Mouse (Mus musculus) G1E (cell line): ENCODE data around the gene Adamts2. TPM values are rescaled to one million over a fixed set of nuclear protein-coding genes. Genes with fewer than 3 reads are reported as not detected.

ENCODE experiments used
- ATAC-seq: 2 replicates; pipeline ENCODE4 v1.8.0; 2016; ENCODE audit warnings: mild to moderate bottlenecking; ENCODE audit not compliant: insufficient number of reproducible peaks, poor library complexity, low FRiP score, severe bottlenecking; ENCODE audit errors: extremely low read depth
- DNase-seq: peaks from one replicate; pipeline ENCODE4 v3.0.0; 2012; ENCODE audit warnings: low spot score
- H3K27me3 ChIP-seq: 2 replicates; pipeline ENCODE4 v1.6.1; 2012; ENCODE audit warnings: mild to moderate bottlenecking, low read length, inconsistent platforms; ENCODE audit not compliant: insufficient read depth
- H3K36me3 ChIP-seq: replicated peaks from 2 replicates; pipeline ENCODE3; 2012; ENCODE audit warnings: mild to moderate bottlenecking, inconsistent platforms
- H3K4me1 ChIP-seq: 2 replicates; pipeline ENCODE4 v1.6.1; 2012; ENCODE audit warnings: low read depth, low read length, inconsistent platforms, mixed read lengths; ENCODE audit not compliant: insufficient read depth
- H3K4me3 ChIP-seq: 2 replicates; pipeline ENCODE4 v1.5.1; 2012; ENCODE audit warnings: low read depth, mild to moderate bottlenecking, inconsistent platforms, low read length, moderate library complexity, mixed read lengths
- H3K9me3 ChIP-seq: replicated peaks from 2 replicates; pipeline ENCODE4 v1.6.1; 2012; ENCODE audit warnings: inconsistent platforms
- CTCF ChIP-seq: IDR thresholded peaks from 2 replicates; pipeline ENCODE4 v1.5.1; 2012; ENCODE audit warnings: low read depth, low read length, inconsistent platforms, mixed read lengths
- GATA1 ChIP-seq: IDR thresholded peaks from 2 replicates; pipeline ENCODE4 v1.6.1; 2012; ENCODE audit warnings: borderline replicate concordance, low read length, inconsistent platforms, mixed read lengths
- GATA2 ChIP-seq: IDR thresholded peaks from 2 replicates; pipeline ENCODE4 v1.6.1; 2012; ENCODE audit warnings: low read depth, low read length, inconsistent platforms, borderline replicate concordance
- POLR2AphosphoS5 ChIP-seq: IDR thresholded peaks from 2 replicates; pipeline ENCODE4 v1.6.1; 2012; ENCODE audit warnings: low read depth, low read length, inconsistent platforms; ENCODE audit not compliant: insufficient replicate concordance
- TAL1 ChIP-seq: conservative IDR thresholded peaks from 2 replicates; pipeline ENCODE4 v1.6.1; 2012; ENCODE audit warnings: low read depth, low read length, inconsistent platforms, mixed read lengths
- polyA plus RNA-seq: library from polyadenylated mRNA; stranded (reverse); fragments of >175 nt; gene quantifications from 2 replicates; pipeline ENCODE4 v1.2.3, GENCODE M21; 2012
- total RNA-seq, 2 experiments: library from RNA; stranded (forward) in 1 of 2; stranded (reverse) in 1 of 2; fragments of 200-1000 nt in 1 of 2; fragments of >200 nt in 1 of 2; fragmentation: Nextera tagmentation in 1 of 2; gene quantifications; 2 replicates each; pipeline ENCODE4 v1.2.3; 2014 to 2017

Adamts2 gene
- total and polyA plus RNA-seq, 3 experiments: 0.05 TPM; not detected in 2

DNA sequence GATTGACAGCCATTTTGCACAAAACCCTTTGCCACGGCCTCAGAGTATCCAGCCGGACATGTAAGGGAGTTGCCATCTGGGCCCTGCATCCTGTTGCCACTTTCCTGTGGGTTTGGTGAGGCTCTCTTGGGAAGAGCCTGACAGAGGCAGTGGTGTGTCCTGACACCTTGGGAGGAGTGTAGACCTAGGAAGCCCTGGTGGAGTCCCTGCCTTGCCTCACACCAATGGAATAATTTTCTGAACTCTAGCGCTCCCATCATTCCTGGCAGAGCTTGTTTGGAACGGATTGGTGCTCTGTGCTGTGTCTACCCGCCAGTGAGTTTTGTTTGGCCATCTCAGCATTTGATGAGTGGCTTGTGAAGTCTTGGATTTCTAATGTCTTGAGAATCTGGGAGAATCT lies 19.5 kb downstream of the Adamts2 start:
- no peak for ATAC-seq
- Histone ChIP-seq H3K4me1 (no peaks in the 10 kb centered on the region), H3K4me3 (no peak overlapping the region), H3K27me3 (no peaks in the 10 kb centered on the region), H3K36me3 (no peaks in the 10 kb centered on the region), H3K9me3 (peaks cover 59% of the 10 kb centered on the region)
- no peak for DNase-seq
- no peak for TF ChIP-seq CTCF
- TF ChIP-seq GATA2: no peak
- no peak for TF ChIP-seq POLR2AphosphoS5
- no peak for TF ChIP-seq GATA1
- TF ChIP-seq TAL1: no peak

DNA sequence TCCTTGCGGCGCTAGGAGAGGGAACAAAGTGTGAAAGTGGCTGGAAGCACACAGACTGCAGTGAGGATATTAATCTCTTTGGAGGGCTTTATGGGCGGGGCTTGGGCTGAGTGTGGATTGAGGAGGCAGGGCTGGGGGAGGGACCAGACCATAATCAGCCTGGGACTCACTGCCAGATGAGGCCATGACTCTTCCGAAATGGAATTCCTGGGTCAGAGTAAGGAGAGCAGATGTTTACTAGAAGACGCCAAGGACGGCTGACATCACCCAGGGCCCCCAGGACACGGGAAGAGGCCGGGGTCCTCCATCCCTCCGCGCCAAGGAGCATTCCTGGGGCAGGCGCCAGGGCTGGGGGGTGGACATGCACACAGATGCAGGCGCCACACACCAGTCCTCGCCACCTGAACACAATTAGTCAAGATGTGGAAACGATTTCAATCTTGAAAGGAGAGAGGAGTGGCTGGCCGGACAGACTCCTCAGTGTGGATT lies 20.4 kb downstream of the Adamts2 start:
- TF ChIP-seq GATA2 (no peak), POLR2AphosphoS5 (no peak), GATA1 (no peak), CTCF (no peak)
- Histone ChIP-seq H3K9me3 (peaks cover 56% of the 10 kb centered on the region), H3K27me3 (no peaks in the 10 kb centered on the region), H3K36me3 (no peaks in the 10 kb centered on the region), H3K4me3 (no peak overlapping the region), H3K4me1 (no peaks in the 10 kb centered on the region)
- DNase-seq (no peak), ATAC-seq (no peak)

DNA sequence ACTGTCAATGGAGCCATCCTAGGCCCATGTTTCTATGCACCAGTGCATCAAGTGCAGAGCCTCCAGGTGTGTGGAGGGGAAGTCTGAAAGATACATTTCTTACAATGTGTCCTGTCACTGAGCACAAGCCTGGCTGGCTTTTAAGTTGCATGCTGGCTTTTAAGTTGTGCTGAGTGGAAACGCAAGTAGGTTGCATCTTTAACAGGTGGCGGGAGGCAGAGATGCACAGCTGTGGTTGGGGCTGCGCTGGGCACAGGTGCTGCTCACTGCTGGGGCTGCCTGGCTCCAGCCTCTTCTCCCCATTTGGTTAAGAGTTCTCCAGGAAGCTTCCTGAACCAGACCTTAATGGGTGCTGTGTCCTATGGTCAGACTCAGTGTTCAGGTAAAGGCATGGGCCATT lies 21.9 kb downstream of the Adamts2 start:
- Histone ChIP-seq H3K27me3 (no peaks in the 10 kb centered on the region), H3K9me3 (peaks cover 65% of the 10 kb centered on the region), H3K36me3 (no peaks in the 10 kb centered on the region), H3K4me3 (no peak overlapping the region), H3K4me1 (no peaks in the 10 kb centered on the region)
- TF ChIP-seq TAL1 (no peak), GATA2 (no peak)
- ATAC-seq (no peak), DNase-seq (no peak)

DNA sequence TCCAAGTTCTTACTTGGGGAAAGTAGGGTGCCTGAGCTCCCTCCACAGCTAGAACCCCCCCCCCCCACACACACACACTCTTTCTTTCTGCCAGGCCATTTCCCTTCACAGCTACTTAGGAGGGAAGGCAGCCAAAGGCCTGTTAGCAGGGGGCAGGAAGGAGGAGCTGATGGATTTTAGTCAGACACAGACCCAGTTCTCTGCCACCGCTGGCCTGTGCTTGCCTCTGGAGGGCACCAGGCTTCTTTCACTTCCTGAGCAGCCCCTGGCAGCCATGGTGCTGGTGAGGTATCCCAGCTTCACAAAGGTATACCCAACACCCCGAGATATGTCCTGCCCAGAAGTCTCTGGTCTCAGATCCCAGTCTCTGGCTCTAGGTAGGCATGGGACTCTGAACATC lies 22.4 kb downstream of the Adamts2 start:
- no peak for DNase-seq
- no peaks in the 10 kb centered on the region for H3K36me3 ChIP-seq
- no peak for ATAC-seq
- no peaks in the 10 kb centered on the region for H3K4me1 ChIP-seq
- H3K9me3 ChIP-seq: peaks cover 68% of the 10 kb centered on the region
- TF ChIP-seq GATA2 (no peak), POLR2AphosphoS5 (no peak), CTCF (no peak), GATA1 (no peak), TAL1 (no peak)
- H3K4me3 ChIP-seq: no peak overlapping the region
- no peaks in the 10 kb centered on the region for H3K27me3 ChIP-seq

DNA sequence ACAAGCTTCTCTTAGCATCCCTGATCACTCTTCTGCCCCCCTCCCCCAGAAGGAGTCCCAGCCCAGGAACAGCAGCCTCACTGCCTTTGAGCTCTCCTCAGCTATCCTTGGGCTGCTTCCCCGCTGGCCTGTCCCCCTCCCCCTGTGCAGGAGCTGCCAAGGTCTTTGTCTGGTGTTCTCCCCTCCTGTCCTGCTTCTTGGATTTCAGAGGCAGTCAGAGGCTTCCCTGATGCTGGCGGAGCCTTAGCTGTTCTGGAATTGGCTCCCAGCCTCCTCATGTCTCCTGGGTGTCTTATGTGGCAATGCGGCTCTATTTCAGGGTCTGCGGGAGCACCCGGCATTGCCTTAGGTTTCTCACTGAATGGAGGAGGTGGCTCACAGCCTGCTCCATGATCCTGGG lies 22.8 kb downstream of the Adamts2 start:
- TF ChIP-seq GATA2: no peak
- TF ChIP-seq POLR2AphosphoS5: no peak
- TF ChIP-seq TAL1: no peak
- no peak for TF ChIP-seq CTCF
- no peak for TF ChIP-seq GATA1
- Histone ChIP-seq H3K9me3 (peaks cover 72% of the 10 kb centered on the region), H3K4me3 (no peak overlapping the region), H3K4me1 (no peaks in the 10 kb centered on the region), H3K36me3 (no peaks in the 10 kb centered on the region), H3K27me3 (no peaks in the 10 kb centered on the region)
- no peak for DNase-seq
- no peak for ATAC-seq

DNA sequence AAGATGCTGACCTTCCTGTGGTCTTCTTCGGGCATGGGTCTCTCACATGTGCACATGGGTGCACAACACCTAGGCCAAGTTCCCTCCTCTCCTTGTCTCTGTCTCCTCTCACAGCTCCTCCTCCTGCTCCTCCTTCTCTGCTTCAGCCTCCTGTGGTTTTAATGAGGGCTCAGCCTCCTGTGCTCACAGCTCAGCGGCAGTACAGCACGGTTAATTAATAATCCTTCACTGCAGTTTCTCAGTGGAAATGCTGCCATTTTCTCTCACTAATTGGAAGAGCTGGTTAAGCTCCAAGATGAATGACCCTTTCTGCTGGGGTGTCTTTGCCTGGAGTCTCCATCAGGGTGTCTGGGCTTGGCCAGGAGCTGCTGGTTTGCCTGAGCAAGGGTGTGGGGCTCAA lies 27.0 kb downstream of the Adamts2 start:
- no peaks in the 10 kb centered on the region for H3K36me3 ChIP-seq
- TF ChIP-seq CTCF: no peak
- no peak for TF ChIP-seq POLR2AphosphoS5
- no peak for TF ChIP-seq GATA2
- TF ChIP-seq TAL1: no peak
- no peak for TF ChIP-seq GATA1
- DNase-seq (no peak), ATAC-seq (no peak)
- H3K4me3 ChIP-seq: no peak overlapping the region
- peaks cover 70% of the 10 kb centered on the region for H3K9me3 ChIP-seq
- H3K27me3 ChIP-seq: no peaks in the 10 kb centered on the region
- no peaks in the 10 kb centered on the region for H3K4me1 ChIP-seq

DNA sequence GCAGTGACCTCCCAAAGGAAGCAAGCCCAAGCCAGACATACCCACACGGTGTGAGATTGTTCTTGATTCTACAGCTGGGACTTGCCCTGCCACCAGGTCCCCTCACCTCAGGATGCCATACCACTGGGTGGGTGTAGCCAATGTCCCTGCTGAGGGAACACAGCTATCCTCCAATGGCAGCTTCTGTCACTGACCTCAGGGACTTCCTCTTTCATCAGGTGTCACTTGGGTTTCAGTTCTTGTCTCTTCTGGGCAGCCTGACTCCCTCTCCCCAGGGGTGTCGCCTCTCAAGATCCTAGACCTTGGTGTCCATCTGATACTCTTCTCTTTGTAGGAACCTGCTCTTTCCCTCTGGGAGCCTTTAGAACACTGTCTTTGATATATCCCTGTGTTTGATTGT lies 28.6 kb downstream of the Adamts2 start:
- H3K27me3 ChIP-seq: no peaks in the 10 kb centered on the region
- no peaks in the 10 kb centered on the region for H3K36me3 ChIP-seq
- peaks cover 61% of the 10 kb centered on the region for H3K9me3 ChIP-seq
- no peaks in the 10 kb centered on the region for H3K4me1 ChIP-seq
- H3K4me3 ChIP-seq: no peak overlapping the region
- no peak for TF ChIP-seq TAL1
- no peak for TF ChIP-seq POLR2AphosphoS5
- no peak for TF ChIP-seq CTCF
- no peak for TF ChIP-seq GATA2
- no peak for TF ChIP-seq GATA1
- DNase-seq (no peak), ATAC-seq (no peak)

DNA sequence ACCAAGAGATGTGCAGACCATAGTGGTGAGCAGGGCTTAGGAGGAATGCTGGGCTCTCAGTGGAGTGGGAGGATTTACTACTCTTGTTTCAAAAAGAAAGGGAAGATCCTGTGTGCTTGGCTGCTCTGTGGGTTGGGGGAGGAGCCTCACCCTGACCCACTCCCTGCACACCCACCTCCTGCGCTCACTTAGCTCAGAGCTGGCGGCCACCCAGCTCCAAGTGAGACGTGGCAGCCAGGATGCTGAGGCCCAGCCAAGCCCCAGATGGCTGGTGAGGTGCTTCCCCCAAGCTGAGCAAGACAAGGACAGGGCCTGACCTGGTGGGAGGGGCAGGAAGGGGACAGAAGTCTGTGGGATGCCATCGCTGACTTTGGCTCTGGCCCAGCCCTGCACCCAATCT lies 30.4 kb downstream of the Adamts2 start:
- DNase-seq: no peak
- Histone ChIP-seq H3K9me3 (peaks cover 56% of the 10 kb centered on the region), H3K4me3 (no peak overlapping the region), H3K36me3 (no peaks in the 10 kb centered on the region), H3K4me1 (no peaks in the 10 kb centered on the region), H3K27me3 (no peaks in the 10 kb centered on the region)
- no peak for ATAC-seq
- TF ChIP-seq GATA2 (no peak), POLR2AphosphoS5 (no peak), TAL1 (no peak), CTCF (no peak), GATA1 (no peak)
